Mouse (Mus musculus) midbrain, embryonic 16.5 days (tissue): ENCODE results near the gene Ccl27b. TPM values are rescaled to one million over a fixed set of nuclear protein-coding genes. Genes with fewer than 3 reads are reported as not detected.

Experiments used
- polyA plus RNA-seq: library from polyadenylated mRNA; unstranded; fragments of >200 nt; fragmentation: Nextera tagmentation; extraction: Ambion mirVana; gene quantifications from 2 replicates; pipeline ENCODE4 v1.2.1, GENCODE M21; 2015

The Ccl27b gene
- polyA plus RNA-seq, 1 experiment from 2014 or later, result not detected

Other genes starting within 250 kb of the Ccl27b start
- not detected in 2 replicates for gene Gm21586, start 215.9 kb upstream of the Ccl27b start, polyA plus RNA-seq
- gene Gm2163, start 188.5 kb upstream of the Ccl27b start, polyA plus RNA-seq, result 0.21 and 0.26 TPM in 2 replicates
- gene Fam205a2, start 127.1 kb upstream of the Ccl27b start, polyA plus RNA-seq, result not detected in 2 replicates
- gene Gm10591, start 43.1 kb upstream of the Ccl27b start, polyA plus RNA-seq, result not detected in 2 replicates
- gene Gm2564, start 25.5 kb upstream of the Ccl27b start, polyA plus RNA-seq, result not detected in 2 replicates
- not detected in 2 replicates for gene Il11ra2, start 6.6 kb downstream of the Ccl27b start, polyA plus RNA-seq
- 0.70 TPM in 1 of 2 replicates, not detected in the other for gene 4930578G10Rik, start 80.3 kb downstream of the Ccl27b start, polyA plus RNA-seq
- gene Ccl19, start 101.3 kb downstream of the Ccl27b start, polyA plus RNA-seq, result not detected in 2 replicates
- gene Ccl21a, start 118.7 kb downstream of the Ccl27b start, polyA plus RNA-seq, result 0.63 and 2.1 TPM in 2 replicates
- 0.06 TPM in 1 of 2 replicates, not detected in the other for gene Fam205a1, start 198.6 kb downstream of the Ccl27b start, polyA plus RNA-seq
- 0.67 and 0.76 TPM in 2 replicates for gene Gm12394, start 201.5 kb downstream of the Ccl27b start, polyA plus RNA-seq
- gene Fam205c, start 219.0 kb downstream of the Ccl27b start, polyA plus RNA-seq, result 2.0 and 2.3 TPM in 2 replicates